Mouse (Mus musculus) liver, adult 2 months (tissue): ENCODE data around the gene Klhl26. TPM values are rescaled to one million over a fixed set of nuclear protein-coding genes. Genes with fewer than 3 reads are reported as not detected.

Experiments
- DNase-seq: peaks from one replicate; pipeline ENCODE4 v3.0.0-alpha.2; 2011; ENCODE audit warnings: low read depth, low spot score; ENCODE audit errors: extremely low read depth
- H3K27ac ChIP-seq: fragments of 200-500 bp; replicated peaks from 2 replicates; pipeline ENCODE4 v1.5.1; 2012; ENCODE audit warnings: low read depth, mild to moderate bottlenecking, control low read depth, inconsistent platforms, low read length; ENCODE audit not compliant: insufficient read depth
- H3K27me3 ChIP-seq: fragments of 200-500 bp; 2 replicates; pipeline ENCODE4 v1.6.1; 2012; ENCODE audit warnings: mild to moderate bottlenecking, moderate library complexity, low read length, inconsistent platforms; ENCODE audit not compliant: control insufficient read depth, insufficient read depth
- H3K36me3 ChIP-seq: fragments of 200-500 bp; 2 replicates; pipeline ENCODE4 v1.6.1; 2012; ENCODE audit warnings: low read length, inconsistent platforms; ENCODE audit not compliant: control insufficient read depth, insufficient read depth
- H3K4me1 ChIP-seq: fragments of 200-500 bp; 2 replicates; pipeline ENCODE4 v1.6.1; 2011; ENCODE audit warnings: low read length; ENCODE audit not compliant: control insufficient read depth, insufficient read depth
- H3K4me3 ChIP-seq: fragments of 200-500 bp; 2 replicates; pipeline ENCODE4 v1.5.1; 2011; ENCODE audit warnings: low read depth, mild to moderate bottlenecking, control low read depth, low read length, moderate library complexity; ENCODE audit not compliant: insufficient read depth
- H3K79me2 ChIP-seq: fragments of 200-500 bp; 2 replicates; pipeline ENCODE4 v1.6.1; 2012; ENCODE audit warnings: inconsistent platforms, mild to moderate bottlenecking, low read length, moderate library complexity; ENCODE audit not compliant: control insufficient read depth, insufficient read depth
- H3K9ac ChIP-seq: fragments of 200-500 bp; 2 replicates; pipeline ENCODE4 v1.6.1; 2012; ENCODE audit warnings: low read depth, mild to moderate bottlenecking, control low read depth, inconsistent platforms, low read length
- CTCF ChIP-seq: fragments of 200-500 bp; IDR thresholded peaks from 2 replicates; pipeline ENCODE4 v1.5.1; 2011; ENCODE audit warnings: low read depth, low read length, control low read depth
- POLR2A ChIP-seq: fragments of 200-500 bp; IDR thresholded peaks from 2 replicates; pipeline ENCODE4 v1.6.1; 2011; ENCODE audit warnings: low read length, control low read depth; ENCODE audit not compliant: insufficient read depth; ENCODE audit errors: extremely low read depth
- WGBS: fragments of 180-500 bp; shearing (Covaris S2); methylation state at CpG from one replicate; pipeline ENCODE4 v1.1.7; 2018; 5-methylcytosine and 5-hydroxymethylcytosine counted together
- polyA plus RNA-seq: library from polyadenylated mRNA; depleted of rRNA; stranded (reverse); fragments of >200 nt; gene quantifications from 2 replicates; pipeline ENCODE4 v1.2.3, GENCODE M21; 2012
- total RNA-seq: library from RNA; depleted of rRNA; stranded (reverse); fragments of >200 nt; gene quantifications from 2 replicates; pipeline ENCODE4 v1.2.3, GENCODE M21; 2014

Klhl26 gene
- total and polyA plus RNA-seq, 2 experiments = 4.5 to 13.7 TPM

- peak overlapping the region; percentile 95 for H3K9ac ChIP-seq
- DNase-seq = no peak
- peak overlapping the region; percentile 76 for H3K27ac ChIP-seq
- no peak for TF ChIP-seq POLR2A
- no peak for TF ChIP-seq CTCF
- H3K4me3 ChIP-seq = peak overlapping the region; percentile 96
- peaks cover 25% of the 10 kb centered on the region; the same call in 1 of the 2 replicates for H3K79me2 ChIP-seq
- peaks cover 24% of the 10 kb centered on the region for H3K4me1 ChIP-seq
- peaks cover 12% of the 10 kb centered on the region for H3K36me3 ChIP-seq
- no peaks in the 10 kb centered on the region for H3K27me3 ChIP-seq
- 4% methylated on average over 25 of the region's 25 CpGs for WGBS
These were observed 32.6 kb upstream of the Klhl26 start for GRCm38 (mm10) chr8:70509281-70509952.

GRCm38 (mm10) chr8:70507027-70507393, 30.2 kb upstream of the Klhl26 start:
- no peak for DNase-seq
- Histone ChIP-seq H3K27ac (no peak overlapping the region), H3K36me3 (peaks cover 10% of the 10 kb centered on the region), H3K4me3 (no peak overlapping the region), H3K79me2 (peaks cover 14% of the 10 kb centered on the region; the same call in 1 of the 2 replicates), H3K27me3 (no peaks in the 10 kb centered on the region), H3K9ac (no peak overlapping the region), H3K4me1 (peaks cover 25% of the 10 kb centered on the region)
- TF ChIP-seq CTCF (no peak), POLR2A (no peak)
- 47% methylated on average over 5 of the region's 5 CpGs for WGBS

GRCm38 (mm10) chr8:70506328-70507026, 29.7 kb upstream of the Klhl26 start, which contains the start of gene Rex1bd:
Gene Rex1bd (minus strand): TSS chr8:70506752.
- Histone ChIP-seq H3K9ac (peak within 1 kb of the TSS; percentile 87), H3K79me2 (peaks cover 14% of the 10 kb centered on the region; the same call in 1 of the 2 replicates), H3K27ac (peak within 1 kb of the TSS; percentile 21), H3K27me3 (no peaks in the 10 kb centered on the region), H3K4me3 (peak within 1 kb of the TSS; percentile 79), H3K4me1 (peaks cover 21% of the 10 kb centered on the region), H3K36me3 (peaks cover 10% of the 10 kb centered on the region; the same call in 1 of the 2 replicates)
- TF ChIP-seq CTCF (peak; percentile 83), POLR2A (no peak; the same call in 1 of the 2 replicates)
- WGBS = 4% methylated on average over 40 of the region's 40 CpGs
- DNase-seq = peak; percentile 87

- no peak for DNase-seq
- TF ChIP-seq POLR2A (no peak), CTCF (no peak)
- H3K9ac ChIP-seq = peak overlapping the region; percentile 87
- 27% methylated on average over 32 of the region's 32 CpGs for WGBS
- peaks cover 14% of the 10 kb centered on the region; the same call in 1 of the 2 replicates for H3K79me2 ChIP-seq
- H3K27me3 ChIP-seq = no peaks in the 10 kb centered on the region
- peaks cover 10% of the 10 kb centered on the region; the same call in 1 of the 2 replicates for H3K36me3 ChIP-seq
- H3K27ac ChIP-seq = peak overlapping the region; percentile 21
- H3K4me3 ChIP-seq = peak overlapping the region; percentile 79
- peaks cover 21% of the 10 kb centered on the region for H3K4me1 ChIP-seq
These were observed 29.0 kb upstream of the Klhl26 start for GRCm38 (mm10) chr8:70505698-70506327.

- no peak for DNase-seq
- H3K4me1 ChIP-seq = peaks cover 25% of the 10 kb centered on the region
- 88% methylated on average over 3 of the region's 3 CpGs for WGBS
These were observed 28.1 kb upstream of the Klhl26 start for GRCm38 (mm10) chr8:70504851-70505250.

More at GRCm38 (mm10) chr8:70504851-70505250, 28.1 kb upstream of the Klhl26 start:
- no peak overlapping the region for H3K9ac ChIP-seq
- H3K4me3 ChIP-seq = no peak overlapping the region
- peaks cover 11% of the 10 kb centered on the region; the same call in 1 of the 2 replicates for H3K79me2 ChIP-seq
- peaks cover 10% of the 10 kb centered on the region; the same call in 1 of the 2 replicates for H3K36me3 ChIP-seq
- no peaks in the 10 kb centered on the region for H3K27me3 ChIP-seq
- TF ChIP-seq POLR2A (no peak), CTCF (peak; percentile 73)
- H3K27ac ChIP-seq = no peak overlapping the region
